Mouse (Mus musculus): ENCODE results near the gene Olfr59. TPM values are rescaled to one million over a fixed set of nuclear protein-coding genes. Genes with fewer than 3 reads are reported as not detected.

The Olfr59 gene
- polyA plus RNA-seq (2012; rRNA removed) (not detected in 2 replicates), polyA plus RNA-seq (2014; fragmentation: Nextera tagmentation; extraction: Ambion mirVana) (not detected in 2 replicates)

GRCm38 (mm10) chr11:74283436-74283835 lies at the start of gene Olfr59:
Gene Olfr59 (plus strand): TSS chr11:74283736.
- Histone ChIP-seq H3K36me3 (replicated peaks; ENCODE audit: control insufficient read depth, insufficient read depth, low read depth) (no peaks in the 10 kb centered on the region), H3K9ac (replicated peaks) (no peak within 1 kb of the TSS), H3K4me1 (replicated peaks; ENCODE audit: control insufficient read depth in 2 of 2, insufficient read depth in 2 of 2, low read length in 1 of 2) (no peaks in the 10 kb centered on the region), H3K27me3 (ENCODE audit: control insufficient read depth, insufficient read depth, low read length) (no peaks in the 10 kb centered on the region), H3K4me2 (ENCODE audit: low read depth) (no peak within 1 kb of the TSS), H3K9me3 (ENCODE audit: control insufficient read depth, low read length) (no peaks in the 10 kb centered on the region), H3K4me3 (ENCODE audit: insufficient read depth in 1 of 2, low read depth in 2 of 2, low read length in 2 of 2) (no peak within 1 kb of the TSS), H3K27ac (no peak within 1 kb of the TSS)
- no peak for ATAC-seq (ENCODE audit: insufficient read depth)
- no peak for TF ChIP-seq EP300 (IDR thresholded peaks at IDR 0.05; ENCODE audit: low read depth)
- TF ChIP-seq CTCF (IDR thresholded peaks at IDR 0.05; ENCODE audit: low read depth), result no peak
- WGBS (ENCODE audit: insufficient replicate concordance), result 26% methylated on average over 2 of the region's 2 CpGs
- no peak for DNase-seq (ENCODE audit: low read depth in 3 of 3, low spot score in 3 of 3)

DNA sequence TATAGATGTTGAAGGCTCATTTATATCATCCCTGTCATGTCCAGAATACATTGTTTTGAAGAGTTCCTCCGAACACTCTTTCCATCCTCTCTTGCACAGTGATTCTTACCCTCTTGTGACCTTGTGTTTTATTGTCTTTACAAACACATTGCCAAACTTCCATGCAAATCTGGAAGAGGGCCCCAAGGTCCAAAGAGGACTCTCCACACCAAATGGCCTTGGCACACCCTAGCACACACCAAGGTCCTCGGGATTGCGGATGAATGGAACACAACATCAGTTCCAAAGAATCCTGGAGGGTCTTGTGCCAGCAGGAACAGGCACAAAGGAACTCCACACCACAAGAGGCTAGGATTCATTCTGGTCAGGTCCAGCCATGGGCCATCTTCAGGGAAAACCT lies 42.3 kb upstream of the Olfr59 start:
- H3K9ac ChIP-seq (replicated peaks), result no peak overlapping the region
- H3K27ac ChIP-seq, result no peak overlapping the region
- no peak overlapping the region for H3K4me2 ChIP-seq (ENCODE audit: low read depth)
- no peak for TF ChIP-seq EP300 (IDR thresholded peaks at IDR 0.05; ENCODE audit: low read depth)
- no peak for TF ChIP-seq CTCF (IDR thresholded peaks at IDR 0.05; ENCODE audit: low read depth)
- DNase-seq (ENCODE audit: low read depth in 3 of 3, low spot score in 3 of 3), result no peak
- H3K36me3 ChIP-seq (replicated peaks; ENCODE audit: control insufficient read depth, insufficient read depth, low read depth), result no peaks in the 10 kb centered on the region
- H3K27me3 ChIP-seq (ENCODE audit: control insufficient read depth, insufficient read depth, low read length), result no peaks in the 10 kb centered on the region
- H3K4me3 ChIP-seq (ENCODE audit: insufficient read depth in 1 of 2, low read depth in 2 of 2, low read length in 2 of 2), result no peak overlapping the region
- ATAC-seq (ENCODE audit: insufficient read depth), result no peak
- WGBS (ENCODE audit: insufficient replicate concordance), result 60% methylated on average over 3 of the region's 3 CpGs
- H3K4me1 ChIP-seq (replicated peaks; ENCODE audit: control insufficient read depth in 2 of 2, insufficient read depth in 2 of 2, low read length in 1 of 2), result no peaks in the 10 kb centered on the region
- H3K9me3 ChIP-seq (ENCODE audit: control insufficient read depth, low read length), result no peaks in the 10 kb centered on the region

DNA sequence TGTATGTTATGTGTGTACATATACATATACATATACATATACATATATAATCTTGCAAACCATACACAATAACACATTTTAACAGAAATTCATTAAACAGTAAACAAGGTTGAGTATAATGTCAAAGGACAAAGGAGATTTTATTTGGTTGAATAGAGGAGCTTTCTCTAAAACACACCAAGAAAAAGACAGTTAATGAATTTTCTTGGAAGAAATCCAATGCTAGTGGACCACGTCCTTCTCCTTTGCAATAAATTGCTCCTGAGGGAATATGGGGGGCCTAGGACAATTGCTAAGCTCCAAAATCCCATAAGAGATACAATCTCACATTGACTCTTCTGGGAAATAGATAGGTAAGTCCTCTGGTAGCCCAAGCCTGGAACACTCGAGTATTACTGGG lies 24.0 kb upstream of the Olfr59 start, which contains the start of gene Olfr406:
Gene Olfr406, plus strand, starts transcription at position 301 of the 400 bp plus-strand sequence.
- no peaks in the 10 kb centered on the region for H3K27me3 ChIP-seq (ENCODE audit: control insufficient read depth, insufficient read depth, low read length)
- no peaks in the 10 kb centered on the region for H3K9me3 ChIP-seq (ENCODE audit: control insufficient read depth, low read length)
- no peak for ATAC-seq (ENCODE audit: insufficient read depth)
- no peaks in the 10 kb centered on the region for H3K36me3 ChIP-seq (replicated peaks; ENCODE audit: control insufficient read depth, insufficient read depth, low read depth)
- H3K27ac ChIP-seq, result no peak within 1 kb of the TSS
- no peak within 1 kb of the TSS for H3K9ac ChIP-seq (replicated peaks)
- no peaks in the 10 kb centered on the region for H3K4me1 ChIP-seq (replicated peaks; ENCODE audit: control insufficient read depth in 2 of 2, insufficient read depth in 2 of 2, low read length in 1 of 2)
- H3K4me2 ChIP-seq (ENCODE audit: low read depth), result no peak within 1 kb of the TSS
- TF ChIP-seq EP300 (IDR thresholded peaks at IDR 0.05; ENCODE audit: low read depth) (no peak), CTCF (IDR thresholded peaks at IDR 0.05; ENCODE audit: low read depth) (no peak)
- WGBS (ENCODE audit: insufficient replicate concordance), result 19% methylated on average over 2 of the region's 2 CpGs
- no peak for DNase-seq (ENCODE audit: low read depth in 3 of 3, low spot score in 3 of 3)
- H3K4me3 ChIP-seq (ENCODE audit: insufficient read depth in 1 of 2, low read depth in 2 of 2, low read length in 2 of 2), result no peak within 1 kb of the TSS

DNA sequence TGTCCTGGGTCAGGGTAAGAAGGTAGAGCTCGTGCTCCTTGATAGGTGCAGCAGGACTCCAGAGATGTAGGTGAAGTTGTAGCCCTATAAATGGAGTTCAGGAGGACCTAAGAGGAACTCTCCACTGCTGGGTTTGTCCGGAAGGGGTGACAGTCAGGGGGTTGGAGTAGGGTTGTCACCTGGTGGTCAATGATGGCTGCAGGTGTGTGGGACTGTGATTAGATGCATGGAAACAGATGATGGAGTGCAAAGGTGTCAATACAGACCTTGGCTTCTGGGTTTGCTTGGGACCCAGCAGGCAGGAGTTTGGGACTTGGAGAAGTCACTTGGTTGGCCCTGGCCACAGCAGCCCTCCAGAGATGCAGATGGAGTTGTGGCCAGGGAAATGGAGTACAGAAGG lies 3.7 kb downstream of the Olfr59 start:
- no peak overlapping the region for H3K9ac ChIP-seq (replicated peaks)
- H3K27me3 ChIP-seq (ENCODE audit: control insufficient read depth, insufficient read depth, low read length), result no peaks in the 10 kb centered on the region
- no peak for DNase-seq (ENCODE audit: low read depth in 3 of 3, low spot score in 3 of 3)
- no peak overlapping the region for H3K4me3 ChIP-seq (ENCODE audit: insufficient read depth in 1 of 2, low read depth in 2 of 2, low read length in 2 of 2)
- H3K4me2 ChIP-seq (ENCODE audit: low read depth), result no peak overlapping the region
- H3K36me3 ChIP-seq (replicated peaks; ENCODE audit: control insufficient read depth, insufficient read depth, low read depth), result no peaks in the 10 kb centered on the region
- no peak for ATAC-seq (ENCODE audit: insufficient read depth)
- H3K9me3 ChIP-seq (ENCODE audit: control insufficient read depth, low read length), result no peaks in the 10 kb centered on the region
- 57% methylated on average over 2 of the region's 2 CpGs for WGBS (ENCODE audit: insufficient replicate concordance)
- H3K4me1 ChIP-seq (replicated peaks; ENCODE audit: control insufficient read depth in 2 of 2, insufficient read depth in 2 of 2, low read length in 1 of 2), result no peaks in the 10 kb centered on the region
- no peak overlapping the region for H3K27ac ChIP-seq
- TF ChIP-seq EP300 (IDR thresholded peaks at IDR 0.05; ENCODE audit: low read depth), result no peak
- no peak for TF ChIP-seq CTCF (IDR thresholded peaks at IDR 0.05; ENCODE audit: low read depth)

DNA sequence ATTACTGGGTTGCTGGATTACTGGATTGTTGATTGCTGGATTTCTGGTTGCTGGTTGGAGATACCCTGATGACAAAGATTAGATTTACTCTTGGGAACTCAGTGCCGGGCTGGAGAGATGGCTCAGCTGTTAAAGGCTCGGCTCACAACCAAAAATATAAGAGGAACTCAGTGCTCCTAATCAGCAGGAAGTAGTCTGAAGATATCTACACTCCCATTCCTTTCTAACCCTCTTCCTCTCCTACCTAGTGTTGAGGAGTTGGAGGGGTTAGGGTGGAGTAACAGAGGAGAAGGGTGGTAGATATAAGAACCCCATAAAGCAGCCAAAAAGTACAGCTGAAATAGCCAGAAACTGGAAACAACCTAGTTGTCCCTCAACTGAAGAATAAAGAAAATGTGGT lies 42.5 kb downstream of the Olfr59 start:
- H3K4me2 ChIP-seq (ENCODE audit: low read depth), result no peak overlapping the region
- ATAC-seq (ENCODE audit: insufficient read depth), result no peak
- H3K36me3 ChIP-seq (replicated peaks; ENCODE audit: control insufficient read depth, insufficient read depth, low read depth), result no peaks in the 10 kb centered on the region
- no peak overlapping the region for H3K27ac ChIP-seq
- no peaks in the 10 kb centered on the region for H3K27me3 ChIP-seq (ENCODE audit: control insufficient read depth, insufficient read depth, low read length)
- H3K9ac ChIP-seq (replicated peaks), result no peak overlapping the region
- H3K9me3 ChIP-seq (ENCODE audit: control insufficient read depth, low read length), result no peaks in the 10 kb centered on the region
- DNase-seq (ENCODE audit: low read depth in 3 of 3, low spot score in 3 of 3), result no peak
- no peak overlapping the region for H3K4me3 ChIP-seq (ENCODE audit: insufficient read depth in 1 of 2, low read depth in 2 of 2, low read length in 2 of 2)
- no peak for TF ChIP-seq CTCF (IDR thresholded peaks at IDR 0.05; ENCODE audit: low read depth)
- no peak for TF ChIP-seq EP300 (IDR thresholded peaks at IDR 0.05; ENCODE audit: low read depth)
- no peaks in the 10 kb centered on the region for H3K4me1 ChIP-seq (replicated peaks; ENCODE audit: control insufficient read depth in 2 of 2, insufficient read depth in 2 of 2, low read length in 1 of 2)
- WGBS (ENCODE audit: insufficient replicate concordance), result 23% methylated on average over 2 of the region's 2 CpGs
